Mouse (Mus musculus) forebrain, embryonic 14.5 days (tissue): Measurements from ENCODE around the gene Calm3. TPM values are rescaled to one million over a fixed set of nuclear protein-coding genes. Genes with fewer than 3 reads are reported as not detected.

Experiments used
- ATAC-seq: fragments of 200-750 bp; cut with Nextera tagmentation; 2 replicates; pipeline ENCODE4 v1.8.0; 2017; ENCODE audit warnings: mild to moderate bottlenecking, moderate library complexity
- DNase-seq: peaks from one replicate; pipeline ENCODE4 v3.0.0-alpha.2; 2015; ENCODE audit warnings: low spot score
- H3K27ac ChIP-seq: fragments of 300-500 bp; sonication (generic); 2 replicates; pipeline ENCODE4 v1.5.1; 2014; ENCODE audit warnings: low read depth, mild to moderate bottlenecking, control low read depth, low read length, moderate library complexity
- H3K27me3 ChIP-seq: fragments of 300-500 bp; sonication (generic); replicated peaks from 2 replicates; pipeline ENCODE4 v1.6.1; 2014; ENCODE audit warnings: low read length, control low read depth, mixed read lengths; ENCODE audit not compliant: control insufficient read depth, insufficient read depth
- H3K36me3 ChIP-seq: fragments of 300-500 bp; sonication (generic); 2 replicates; pipeline ENCODE4 v1.6.1; 2014; ENCODE audit warnings: low read length, control low read depth; ENCODE audit not compliant: control insufficient read depth, insufficient read depth
- H3K4me1 ChIP-seq: fragments of 300-500 bp; sonication (generic); 2 replicates; pipeline ENCODE4 v1.6.1; 2014; ENCODE audit warnings: antibody characterized with exemption, low read length, control low read depth; ENCODE audit not compliant: control insufficient read depth, insufficient read depth
- H3K4me2 ChIP-seq: fragments of 300-500 bp; sonication (generic); 2 replicates; pipeline ENCODE4 v1.6.1; 2014; ENCODE audit warnings: mild to moderate bottlenecking, control low read depth, low read length
- H3K4me3 ChIP-seq: fragments of 300-500 bp; sonication (generic); 2 replicates; pipeline ENCODE4 v1.5.1; 2014; ENCODE audit warnings: low read depth, low read length, control low read depth
- H3K9ac ChIP-seq: fragments of 300-500 bp; sonication (generic); 2 replicates; pipeline ENCODE4 v1.6.1; 2014; ENCODE audit warnings: mild to moderate bottlenecking, low read length, control low read depth, moderate library complexity
- H3K9me3 ChIP-seq: fragments of 300-500 bp; sonication (generic); replicated peaks from 2 replicates; pipeline ENCODE4 v1.6.1; 2016; ENCODE audit warnings: low read length, control low read depth, mixed read lengths; ENCODE audit not compliant: control insufficient read depth
- WGBS: fragments of 180-500 bp; shearing (Covaris S2); extraction: QIAGEN DNeasy Blood & Tissue Kit; methylation state at CpG from one replicate; pipeline ENCODE4 v1.1.7; 2014; 5-methylcytosine and 5-hydroxymethylcytosine counted together
- polyA plus RNA-seq: library from polyadenylated mRNA; unstranded; fragments of >200 nt; fragmentation: Nextera tagmentation; extraction: Ambion mirVana; gene quantifications from 2 replicates; pipeline ENCODE4 v1.2.1, GENCODE M21; 2014

Gene Calm3
- polyA plus RNA-seq, 1 experiment from 2014 or later, result 473 TPM

DNA sequence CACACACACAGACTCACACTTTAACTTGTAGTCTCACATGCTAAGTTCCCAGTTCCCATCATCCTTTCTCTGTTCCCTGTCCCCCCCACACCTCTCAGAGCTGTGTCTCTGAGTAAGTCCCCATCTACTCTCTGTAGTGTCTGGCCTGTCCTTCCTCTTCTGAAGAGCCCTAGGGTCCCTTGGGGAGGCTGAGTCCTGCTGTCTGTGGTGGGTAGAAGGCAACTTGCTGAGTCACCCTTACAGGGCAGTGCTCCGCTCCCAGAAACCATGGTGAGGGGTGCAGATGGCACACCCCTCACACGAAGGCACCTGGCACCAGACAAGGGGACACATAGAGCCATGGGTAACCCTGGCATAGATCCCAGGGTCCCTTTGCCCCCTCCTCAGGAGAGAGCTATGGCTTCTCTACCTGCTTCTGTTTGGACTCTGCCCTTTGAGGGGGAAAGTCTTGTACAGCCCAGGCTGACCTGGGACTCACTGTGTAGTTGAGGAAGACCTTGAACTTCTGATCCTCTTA lies 20.4 kb downstream of the Calm3 start:
- WGBS, result 64% methylated on average over 2 of the region's 2 CpGs
- no peaks in the 10 kb centered on the region for H3K36me3 ChIP-seq
- no peak overlapping the region for H3K27ac ChIP-seq
- ATAC-seq (no peak), DNase-seq (no peak)
- no peak overlapping the region for H3K4me2 ChIP-seq
- no peaks in the 10 kb centered on the region for H3K27me3 ChIP-seq
- peaks cover 2% of the 10 kb centered on the region; the same call in 1 of the 2 replicates for H3K4me1 ChIP-seq
- no peak overlapping the region for H3K4me3 ChIP-seq
- no peak overlapping the region for H3K9ac ChIP-seq
- H3K9me3 ChIP-seq, result no peaks in the 10 kb centered on the region

- 14% methylated on average over 5 of the region's 5 CpGs for WGBS
- DNase-seq (no peak), ATAC-seq (no peak)
- Histone ChIP-seq H3K9ac (no peak overlapping the region), H3K36me3 (no peaks in the 10 kb centered on the region), H3K4me1 (no peaks in the 10 kb centered on the region), H3K27me3 (no peaks in the 10 kb centered on the region), H3K4me2 (no peak overlapping the region), H3K9me3 (no peaks in the 10 kb centered on the region), H3K4me3 (no peak overlapping the region), H3K27ac (no peak overlapping the region)
Measured at GRCm38 (mm10) chr7:16900526-16900925, 23.4 kb downstream of the Calm3 start.

- Histone ChIP-seq H3K27ac (no peak overlapping the region), H3K9me3 (no peaks in the 10 kb centered on the region), H3K4me3 (no peak overlapping the region), H3K9ac (no peak overlapping the region), H3K4me2 (peak overlapping the region; percentile 50), H3K27me3 (peaks cover 13% of the 10 kb centered on the region; the same call in 1 of the 2 replicates), H3K4me1 (peaks cover 19% of the 10 kb centered on the region), H3K36me3 (no peaks in the 10 kb centered on the region)
- WGBS, result 29% methylated on average over 10 of the region's 10 CpGs
- DNase-seq (no peak), ATAC-seq (no peak)
Measured at GRCm38 (mm10) chr7:16895511-16895910, 28.4 kb downstream of the Calm3 start.

- Histone ChIP-seq H3K27ac (peak overlapping the region; percentile 55; the same call in 1 of the 2 replicates), H3K36me3 (no peaks in the 10 kb centered on the region), H3K9ac (peak overlapping the region; percentile 33), H3K4me1 (peaks cover 19% of the 10 kb centered on the region), H3K4me3 (peak overlapping the region; percentile 19), H3K9me3 (no peaks in the 10 kb centered on the region), H3K4me2 (peak overlapping the region; percentile 50), H3K27me3 (peaks cover 13% of the 10 kb centered on the region; the same call in 1 of the 2 replicates)
- DNase-seq (peak; percentile 81), ATAC-seq (peak; percentile 52)
- 1% methylated on average over 24 of the region's 24 CpGs for WGBS
Measured at GRCm38 (mm10) chr7:16895000-16895399, 28.9 kb downstream of the Calm3 start.

GRCm38 (mm10) chr7:16894279-16894678 lies 29.6 kb downstream of the Calm3 start:
- Histone ChIP-seq H3K4me1 (peaks cover 19% of the 10 kb centered on the region), H3K9me3 (no peaks in the 10 kb centered on the region), H3K27me3 (peaks cover 13% of the 10 kb centered on the region; the same call in 1 of the 2 replicates), H3K9ac (peak overlapping the region; percentile 33; the same call in 1 of the 2 replicates), H3K27ac (no peak overlapping the region; the same call in 1 of the 2 replicates), H3K4me2 (peak overlapping the region; percentile 50), H3K4me3 (no peak overlapping the region), H3K36me3 (no peaks in the 10 kb centered on the region)
- WGBS, result 0% methylated on average over 4 of the region's 4 CpGs
- DNase-seq, result peak; percentile 61
- ATAC-seq, result peak; percentile 54

GRCm38 (mm10) chr7:16893612-16894011 lies 30.3 kb downstream of the Calm3 start:
- Histone ChIP-seq H3K27me3 (peaks cover 13% of the 10 kb centered on the region; the same call in 1 of the 2 replicates), H3K9ac (no peak overlapping the region), H3K4me2 (peak overlapping the region; percentile 50; the same call in 1 of the 2 replicates), H3K36me3 (no peaks in the 10 kb centered on the region), H3K9me3 (no peaks in the 10 kb centered on the region), H3K27ac (peak overlapping the region; percentile 39; the same call in 1 of the 2 replicates), H3K4me1 (peaks cover 19% of the 10 kb centered on the region), H3K4me3 (no peak overlapping the region)
- ATAC-seq, result no peak
- 2% methylated on average over 6 of the region's 6 CpGs for WGBS
- DNase-seq, result no peak

- no peak overlapping the region for H3K27ac ChIP-seq
- H3K4me3 ChIP-seq, result no peak overlapping the region
- 0 out of 2 replicates have a peak, but pooled peaks cover 3% of the 10 kb centered on the region for H3K36me3 ChIP-seq
- ATAC-seq (no peak), DNase-seq (no peak)
- 54% methylated on average over 9 of the region's 9 CpGs for WGBS
- H3K4me1 ChIP-seq, result peaks cover 19% of the 10 kb centered on the region
- no peak overlapping the region for H3K9ac ChIP-seq
- peak overlapping the region; percentile 49; the same call in 1 of the 2 replicates for H3K4me2 ChIP-seq
- H3K27me3 ChIP-seq, result peaks cover 13% of the 10 kb centered on the region; the same call in 1 of the 2 replicates
- no peaks in the 10 kb centered on the region for H3K9me3 ChIP-seq
Measured at GRCm38 (mm10) chr7:16892352-16892730, 31.6 kb downstream of the Calm3 start.

DNA sequence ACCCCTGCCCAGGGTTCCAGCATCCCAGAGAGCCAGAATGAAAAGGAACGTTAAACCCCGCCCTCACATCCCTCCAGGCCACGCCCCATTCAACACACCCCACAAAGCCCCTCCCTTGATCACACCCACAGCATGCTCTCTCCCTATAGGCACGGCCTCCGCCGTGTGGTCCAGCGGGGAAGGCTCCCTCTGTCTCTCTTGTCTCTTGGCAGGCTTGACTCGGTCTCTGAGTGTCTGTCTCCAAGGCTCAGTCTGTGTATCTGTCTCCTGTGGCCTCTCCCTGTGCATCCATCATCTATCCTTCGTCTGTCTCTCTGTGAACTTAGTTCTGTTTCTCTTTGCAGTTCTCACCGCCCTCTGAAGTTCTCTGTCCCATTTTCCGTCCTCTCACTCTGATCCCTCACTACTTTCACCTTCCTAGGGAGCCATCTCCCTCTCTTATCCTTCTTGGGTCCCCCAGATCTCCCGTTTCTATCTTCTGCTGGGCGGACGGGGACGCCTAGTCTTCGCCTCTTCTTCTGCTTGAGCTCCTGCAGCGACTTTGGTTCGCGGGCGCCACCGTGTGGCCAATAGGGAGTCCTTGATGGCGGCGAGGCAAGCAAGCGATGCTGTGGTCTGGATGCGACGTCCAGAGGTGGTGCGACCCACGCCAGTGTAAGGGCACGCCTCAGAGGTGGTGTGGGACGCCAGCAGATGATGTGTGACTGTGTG lies 32.1 kb downstream of the Calm3 start, which contains the start of gene Gng8:
Gene Gng8 (plus strand): TSS at position 146 of the 711 bp plus-strand sequence.
- peak within 1 kb of the TSS; percentile 49 for H3K4me2 ChIP-seq
- no peaks in the 10 kb centered on the region for H3K9me3 ChIP-seq
- under 1% methylated on average over 30 of the region's 30 CpGs for WGBS
- 0 out of 2 replicates have a peak, but pooled peaks cover 3% of the 10 kb centered on the region for H3K36me3 ChIP-seq
- peak within 1 kb of the TSS; percentile 22 for H3K4me3 ChIP-seq
- DNase-seq (peak; percentile 91), ATAC-seq (peak; percentile 75)
- H3K27ac ChIP-seq, result no peak within 1 kb of the TSS
- no peak within 1 kb of the TSS; the same call in 1 of the 2 replicates for H3K9ac ChIP-seq
- peaks cover 19% of the 10 kb centered on the region for H3K4me1 ChIP-seq
- peaks cover 14% of the 10 kb centered on the region; the same call in 1 of the 2 replicates for H3K27me3 ChIP-seq
